Mouse (Mus musculus): ENCODE measurements around the gene Nab1. TPM values are rescaled to one million over a fixed set of nuclear protein-coding genes. Genes with fewer than 3 reads are reported as not detected.

Nab1 gene
- total RNA-seq, 2 experiments from 2014 or later = 34.1 to 36.6 TPM

DNA sequence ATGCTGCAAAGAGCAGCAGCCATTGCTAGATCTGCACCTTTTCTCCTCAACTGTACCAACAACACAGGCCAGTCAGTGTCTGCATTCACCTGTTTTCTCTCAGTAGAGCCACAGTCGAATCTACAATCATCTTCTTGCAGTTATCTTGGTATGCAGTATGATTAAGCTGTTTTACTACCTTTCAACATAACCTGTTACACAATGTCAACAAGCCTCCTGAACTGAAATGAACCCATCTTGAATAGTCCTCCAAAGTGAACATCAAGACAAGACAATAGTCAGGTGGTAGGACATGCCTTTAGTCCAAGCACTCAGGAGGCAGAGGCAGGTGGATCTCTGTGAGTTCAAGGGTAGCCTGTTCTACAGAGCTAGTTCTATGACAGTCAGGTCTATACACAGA is 26.2 kb downstream of the Nab1 start:
- DNase-seq (ENCODE audit: low spot score in 2 of 2) = no peak

GRCm38 (mm10) chr1:52470811-52471489 is 29.5 kb downstream of the Nab1 start:
- DNase-seq (ENCODE audit: low spot score in 2 of 2) = no peak

- no peak for DNase-seq (ENCODE audit: low spot score in 2 of 2)
Observed at GRCm38 (mm10) chr1:52470326-52470725, 30.2 kb downstream of the Nab1 start.

DNA sequence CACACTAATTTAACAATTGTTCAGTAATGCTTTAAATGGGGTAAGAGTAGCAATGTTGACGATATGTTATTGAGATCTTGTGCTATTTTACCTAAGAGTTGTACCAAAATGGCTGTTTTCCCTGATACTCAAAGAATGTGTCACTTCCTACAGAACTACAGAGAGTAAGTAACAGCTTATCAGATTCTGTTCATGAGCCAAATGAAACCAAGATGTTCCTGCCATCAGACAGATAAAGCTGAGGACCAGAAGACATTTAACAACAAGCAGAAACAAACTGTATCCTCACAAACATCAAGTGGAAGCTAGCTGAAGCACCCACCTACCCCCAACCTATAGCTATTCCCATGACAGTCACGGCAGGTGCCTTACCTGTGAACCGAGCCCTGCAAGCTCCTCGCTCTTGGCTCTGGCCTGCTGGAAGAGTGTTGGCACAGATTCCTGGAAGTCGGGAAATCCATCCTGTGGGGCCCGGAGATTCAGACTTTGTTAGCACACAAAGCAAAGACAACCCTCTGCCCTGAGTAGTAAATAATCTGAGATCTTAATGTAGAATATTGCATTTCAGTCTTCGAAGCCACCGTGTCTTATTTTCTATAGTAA is 33.9 kb downstream of the Nab1 start:
- no peak for DNase-seq (ENCODE audit: low spot score in 2 of 2)

GRCm38 (mm10) chr1:52465830-52466229 is 34.6 kb downstream of the Nab1 start:
- DNase-seq (ENCODE audit: low spot score in 2 of 2) = no peak

DNA sequence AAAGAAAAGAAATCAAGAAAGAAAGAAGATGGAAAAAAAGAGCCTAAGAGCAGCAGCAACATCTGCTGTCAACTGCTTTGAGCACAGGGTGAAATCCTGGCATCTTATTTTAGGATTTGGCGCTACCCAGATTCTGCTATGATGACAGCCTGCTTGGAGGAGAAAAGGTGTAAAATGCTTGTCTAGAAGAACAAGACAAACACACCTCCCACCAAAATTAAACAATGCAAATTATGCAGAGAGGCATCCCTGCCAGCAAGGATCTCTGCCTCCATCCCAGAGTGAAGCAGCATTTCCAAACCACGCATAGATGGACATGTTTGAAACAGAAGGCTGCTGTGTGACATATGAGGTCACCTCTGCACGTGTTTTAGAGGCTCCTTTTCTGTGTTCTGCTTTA is 35.2 kb downstream of the Nab1 start:
- DNase-seq (ENCODE audit: low spot score in 2 of 2) = peak; percentile 19 to 42

DNA sequence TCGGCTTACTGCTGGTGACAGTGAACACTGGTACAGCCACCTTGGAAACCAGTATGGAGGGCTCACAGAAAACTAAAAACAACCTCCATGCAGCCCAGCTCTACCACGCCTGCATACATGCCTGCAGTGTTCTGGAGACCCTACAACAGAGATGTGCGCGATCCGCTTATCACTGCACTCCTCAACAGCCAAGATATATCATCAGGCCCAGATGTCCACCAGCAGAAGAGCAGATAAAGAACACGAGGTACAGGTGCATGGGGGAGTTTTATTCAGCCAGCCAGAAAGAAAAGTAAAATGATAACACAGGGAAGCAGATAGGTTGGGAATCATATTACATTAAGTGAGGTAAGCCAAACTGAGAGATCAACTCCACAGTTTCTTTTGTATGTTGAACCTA is 37.2 kb downstream of the Nab1 start:
- DNase-seq (ENCODE audit: low spot score in 2 of 2) = no peak

- DNase-seq (ENCODE audit: low spot score in 2 of 2) = no peak
Observed at GRCm38 (mm10) chr1:52456571-52456970, 43.9 kb downstream of the Nab1 start.

DNA sequence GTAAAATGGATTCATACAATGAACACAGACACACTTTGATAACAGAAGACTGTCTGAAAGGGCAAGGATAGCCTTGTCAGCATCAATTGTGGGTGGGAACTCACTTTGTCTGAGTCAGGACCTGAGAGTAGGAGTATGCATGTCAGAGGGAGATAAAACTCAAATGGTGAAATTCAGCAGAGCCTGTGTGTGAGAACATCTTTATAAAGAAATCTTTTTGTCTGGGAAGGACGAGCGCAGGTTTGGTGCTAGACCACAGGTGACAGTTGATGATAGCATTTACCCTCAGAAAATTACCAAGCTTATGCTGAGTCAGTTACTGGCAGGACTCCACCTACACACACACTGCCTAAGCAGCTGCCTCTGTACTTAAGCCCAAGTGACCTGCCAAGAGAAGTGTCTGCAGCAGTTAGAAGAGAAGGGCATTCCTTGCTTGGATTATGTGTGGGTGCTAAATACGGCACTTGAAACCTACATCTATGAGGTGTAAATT is 45.9 kb downstream of the Nab1 start:
- DNase-seq (ENCODE audit: low spot score in 2 of 2) = no peak

DNA sequence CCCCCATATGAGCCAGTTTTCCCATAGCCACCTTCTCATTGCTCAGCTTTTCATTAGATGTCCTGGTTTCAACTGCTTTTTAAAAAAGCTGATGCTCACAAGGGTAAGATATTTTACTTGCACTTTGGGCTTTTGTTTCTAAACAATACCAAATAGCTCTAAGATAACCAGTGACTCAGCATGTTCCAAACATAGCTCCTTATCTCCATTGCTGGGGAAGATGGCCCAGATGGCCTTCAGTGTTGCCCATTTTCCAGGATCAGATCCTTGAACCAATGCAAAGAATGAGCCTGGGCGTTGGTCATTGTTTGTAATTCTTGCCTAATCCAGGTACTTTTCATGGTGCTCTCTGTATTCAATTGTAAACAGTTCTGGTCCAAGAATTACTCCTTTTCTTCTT is 49.1 kb downstream of the Nab1 start:
- no peak for DNase-seq (ENCODE audit: low spot score in 2 of 2)

DNA sequence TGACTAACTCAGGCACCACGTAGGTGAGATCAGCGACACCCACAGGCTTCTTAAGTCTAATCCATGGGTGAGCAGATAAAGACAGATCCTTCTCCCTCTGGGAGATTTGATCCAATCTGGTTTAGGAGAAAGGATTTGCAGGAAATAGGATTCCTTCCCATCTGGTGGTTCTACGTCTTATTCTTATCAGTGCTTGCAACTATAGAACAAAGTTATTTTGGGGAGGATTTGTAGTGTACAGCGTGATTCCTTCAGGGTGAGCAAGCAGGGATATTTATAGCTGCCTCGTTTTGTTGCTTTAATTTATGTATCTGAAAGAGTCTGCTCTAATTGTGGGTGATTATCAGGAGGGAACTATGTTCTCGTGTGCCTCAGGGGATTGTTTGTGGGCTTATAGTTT is 64.6 kb downstream of the Nab1 start:
- peak in 1 of 2 experiments; percentile 26 for DNase-seq (ENCODE audit: low spot score in 2 of 2)

DNA sequence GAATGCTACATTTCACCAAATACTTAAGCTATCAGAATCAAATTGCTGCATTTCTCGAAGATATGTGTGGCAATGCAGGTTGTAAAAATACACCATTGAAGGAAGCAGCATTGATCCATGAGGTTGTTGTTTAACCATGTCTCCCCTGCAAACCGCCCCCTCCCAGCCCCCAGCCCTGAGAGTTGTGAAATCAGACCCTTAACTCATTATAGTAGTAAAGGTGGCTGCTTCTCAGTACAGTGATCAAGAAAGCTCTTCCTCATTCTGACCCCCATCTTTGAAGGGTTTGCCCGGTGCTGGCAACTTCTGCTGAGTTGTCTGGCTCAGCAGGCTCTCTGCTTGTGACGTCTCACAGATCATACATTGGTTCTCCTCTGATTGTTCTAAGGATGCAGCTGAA is 66.4 kb downstream of the Nab1 start:
- DNase-seq (ENCODE audit: low spot score in 2 of 2) = no peak

GRCm38 (mm10) chr1:52431806-52432205 is 68.7 kb downstream of the Nab1 start:
- no peak for DNase-seq (ENCODE audit: low spot score in 2 of 2)

- DNase-seq (ENCODE audit: low spot score in 2 of 2) = no peak
Observed at GRCm38 (mm10) chr1:52430606-52431005, 69.9 kb downstream of the Nab1 start.

DNA sequence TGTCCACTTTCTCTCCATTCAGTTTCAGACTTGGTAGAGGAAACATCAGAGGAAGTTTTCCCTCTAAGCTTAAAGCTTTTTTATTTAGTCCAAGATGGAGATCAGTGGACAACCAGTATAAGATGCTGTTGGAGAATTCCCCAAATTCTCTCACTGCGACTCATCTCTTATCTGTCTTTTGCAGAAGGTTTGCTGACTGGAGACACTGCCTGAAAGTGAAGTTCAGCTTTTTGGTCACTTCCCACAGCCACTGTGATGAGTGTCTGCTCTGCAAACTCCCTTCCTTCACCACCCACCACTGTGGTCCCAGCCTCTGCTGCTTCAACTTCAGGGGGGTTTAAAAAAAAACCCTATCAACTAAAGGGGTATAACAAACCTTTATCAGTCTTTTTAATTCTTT is 70.4 kb downstream of the Nab1 start:
- no peak for DNase-seq (ENCODE audit: low spot score in 2 of 2)

DNA sequence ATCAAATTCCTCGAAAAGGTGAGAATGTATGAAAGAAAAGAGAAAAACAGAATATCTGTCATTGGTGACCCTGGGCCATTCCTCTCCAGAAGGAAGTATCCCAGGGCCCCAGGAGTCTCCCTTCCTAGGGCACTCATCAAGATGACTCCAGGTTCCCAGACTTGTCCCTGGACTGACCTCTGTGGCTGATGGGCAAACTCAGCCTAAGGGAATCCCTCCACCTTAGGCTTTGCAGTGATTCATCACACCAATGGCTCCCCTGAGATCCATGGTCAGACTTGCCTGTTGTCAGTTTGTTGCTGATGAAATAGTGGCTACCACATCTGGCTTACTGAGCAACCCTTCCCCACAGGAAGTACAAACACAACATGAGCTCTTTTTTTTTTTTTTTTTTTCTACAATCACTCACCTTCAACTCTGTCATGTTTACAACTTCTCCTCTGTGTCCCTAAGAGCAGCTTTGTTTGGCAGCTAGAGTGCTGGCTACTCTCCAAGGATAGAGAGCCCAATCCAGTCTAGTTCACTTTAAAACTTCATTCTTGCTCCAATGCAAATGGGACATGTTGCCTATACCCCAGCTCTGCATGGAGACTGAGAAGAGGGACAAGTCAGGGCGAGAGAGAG is 72.5 kb downstream of the Nab1 start:
- no peak for DNase-seq (ENCODE audit: low spot score in 2 of 2)

GRCm38 (mm10) chr1:52423846-52424245 is 76.6 kb downstream of the Nab1 start:
- no peak for DNase-seq (ENCODE audit: low spot score in 2 of 2)

GRCm38 (mm10) chr1:52423057-52423456 is 77.4 kb downstream of the Nab1 start:
- DNase-seq (ENCODE audit: low spot score in 2 of 2) = no peak

DNA sequence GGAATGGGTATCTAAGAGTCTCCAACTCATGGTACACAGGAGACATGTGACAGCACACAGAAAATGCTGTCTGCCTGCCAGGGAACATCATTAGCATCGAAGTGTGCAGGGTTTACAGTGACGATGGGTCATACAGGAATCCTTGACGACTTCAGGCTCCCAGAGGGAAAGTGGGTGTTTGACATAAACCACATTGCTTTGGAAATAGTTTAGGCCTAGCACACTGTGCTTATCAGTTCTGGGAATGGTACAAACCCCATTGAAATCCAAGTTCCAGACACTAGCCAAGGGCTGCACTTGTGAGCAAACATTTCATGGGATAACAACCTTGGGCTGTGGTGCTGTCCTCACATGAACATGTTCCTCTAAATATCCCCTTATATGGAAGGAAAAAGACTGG is 78.3 kb downstream of the Nab1 start:
- DNase-seq (ENCODE audit: low spot score in 2 of 2) = no peak

DNA sequence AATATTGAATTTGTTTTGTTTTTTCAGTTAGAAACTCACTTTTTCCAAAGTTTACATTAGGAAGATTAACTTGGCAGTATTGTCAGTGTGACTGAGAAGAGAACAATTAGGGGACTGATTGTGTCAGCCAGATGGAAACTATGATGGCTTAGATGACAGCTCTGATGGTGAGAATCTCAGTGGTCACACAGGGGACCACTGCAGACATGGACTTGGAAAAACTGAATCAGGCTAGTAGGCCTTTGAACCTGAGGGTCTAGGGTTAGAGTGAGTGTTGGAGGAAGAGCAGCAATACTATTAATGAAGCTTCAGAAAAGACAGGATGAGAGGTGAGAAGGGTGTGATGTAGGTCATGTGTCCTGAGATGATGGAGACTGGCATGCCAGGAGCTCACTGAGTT is 78.9 kb downstream of the Nab1 start:
- no peak for DNase-seq (ENCODE audit: low spot score in 2 of 2)

DNA sequence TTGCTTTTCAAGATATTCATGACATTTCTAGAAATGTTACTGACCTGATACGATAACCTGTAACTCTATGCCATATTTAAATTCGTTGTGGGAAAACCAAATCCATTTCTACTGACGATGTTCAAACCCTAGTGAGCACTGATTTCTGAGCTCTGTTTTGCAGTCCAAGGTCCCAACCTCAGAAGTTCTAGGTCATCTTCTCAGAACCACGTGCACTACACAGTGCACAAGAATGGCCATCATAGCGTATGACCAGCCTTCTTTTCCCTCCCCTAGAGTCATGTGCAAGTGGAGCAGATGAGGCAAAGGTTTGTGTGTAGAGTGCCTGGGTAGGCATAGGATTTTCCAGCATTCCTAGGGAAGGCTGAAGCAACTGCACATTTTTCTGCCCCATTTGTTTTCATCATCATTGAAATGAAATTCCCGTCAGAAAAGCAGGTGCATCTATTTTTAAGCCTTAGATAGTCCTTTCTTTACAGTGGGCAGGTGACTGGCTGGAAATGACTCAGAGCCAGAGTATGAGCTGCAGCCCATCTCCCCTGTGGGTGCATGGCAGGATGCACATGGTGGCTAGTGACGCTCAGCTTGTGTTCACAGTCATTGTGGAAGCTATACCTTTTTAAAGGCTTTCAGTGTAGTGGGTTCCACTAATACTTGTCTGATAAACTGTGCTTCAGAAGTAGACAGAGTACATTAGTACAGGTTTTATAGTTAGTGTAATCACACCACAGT is 81.2 kb downstream of the Nab1 start:
- DNase-seq (ENCODE audit: low spot score in 2 of 2) = no peak
